Mouse (Mus musculus): ENCODE measurements around the gene Tgoln1. TPM values are rescaled to one million over a fixed set of nuclear protein-coding genes. Genes with fewer than 3 reads are reported as not detected.

Tgoln1 gene
- polyA plus RNA-seq, 1 experiment from 2014 or later = 22.7 TPM

DNA sequence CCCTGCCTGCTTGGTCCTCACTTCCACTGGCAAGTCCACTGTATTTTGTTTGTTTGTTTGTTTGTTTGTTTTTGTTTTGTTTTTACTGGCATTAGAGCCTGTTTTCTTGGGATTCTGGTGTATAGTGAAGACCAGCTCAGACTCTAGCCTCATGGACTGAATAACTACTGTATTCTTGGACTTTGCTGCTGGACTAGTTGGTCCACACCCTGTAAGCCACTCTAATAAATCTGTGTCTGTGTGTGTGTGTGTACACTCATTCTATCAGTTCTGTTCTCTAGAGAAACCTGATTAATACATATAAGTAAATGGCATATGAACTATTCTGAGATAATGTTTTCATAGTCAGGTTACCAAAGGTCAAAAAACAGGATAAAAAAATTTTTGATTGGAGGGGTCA, 26.7 kb downstream of the Tgoln1 start:
- Histone ChIP-seq H3K4me3 (no peak overlapping the region), H3K4me2 (no peak overlapping the region), H3K27ac (no peak overlapping the region), H3K36me3 (0 out of 2 replicates have a peak, but pooled peaks cover 3% of the 10 kb centered on the region), H3K27me3 (no peaks in the 10 kb centered on the region), H3K9me3 (replicated peaks) (no peaks in the 10 kb centered on the region), H3K9ac (no peak overlapping the region), H3K4me1 (replicated peaks) (no peaks in the 10 kb centered on the region)
- no peak for ATAC-seq (replicated peaks; ENCODE audit: insufficient number of reproducible peaks, insufficient read depth, low FRiP score, low read depth)

DNA sequence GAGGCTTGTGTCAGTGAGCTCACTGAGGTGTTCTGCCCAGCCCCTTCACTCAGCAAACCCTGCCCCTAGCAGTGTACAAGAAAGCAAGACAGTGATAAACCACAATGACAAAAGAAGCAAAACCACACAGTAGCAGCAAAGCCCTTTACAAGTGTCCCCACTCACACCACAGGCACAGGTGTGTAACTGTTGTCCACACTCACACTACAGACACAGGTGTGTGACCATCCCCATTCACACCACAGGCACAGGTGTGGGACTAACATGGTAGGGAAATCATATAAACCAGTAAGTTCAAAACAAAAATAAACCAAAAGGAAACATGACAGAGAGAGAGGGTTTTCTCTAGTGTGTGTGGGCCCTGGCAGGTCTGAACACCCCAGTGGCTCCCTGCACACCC, 28.5 kb downstream of the Tgoln1 start:
- Histone ChIP-seq H3K4me2 (no peak overlapping the region), H3K4me3 (no peak overlapping the region), H3K36me3 (0 out of 2 replicates have a peak, but pooled peaks cover 3% of the 10 kb centered on the region), H3K27ac (no peak overlapping the region), H3K9ac (no peak overlapping the region), H3K4me1 (replicated peaks) (no peaks in the 10 kb centered on the region), H3K9me3 (replicated peaks) (no peaks in the 10 kb centered on the region), H3K27me3 (no peaks in the 10 kb centered on the region)
- ATAC-seq (replicated peaks; ENCODE audit: insufficient number of reproducible peaks, insufficient read depth, low FRiP score, low read depth) = no peak

DNA sequence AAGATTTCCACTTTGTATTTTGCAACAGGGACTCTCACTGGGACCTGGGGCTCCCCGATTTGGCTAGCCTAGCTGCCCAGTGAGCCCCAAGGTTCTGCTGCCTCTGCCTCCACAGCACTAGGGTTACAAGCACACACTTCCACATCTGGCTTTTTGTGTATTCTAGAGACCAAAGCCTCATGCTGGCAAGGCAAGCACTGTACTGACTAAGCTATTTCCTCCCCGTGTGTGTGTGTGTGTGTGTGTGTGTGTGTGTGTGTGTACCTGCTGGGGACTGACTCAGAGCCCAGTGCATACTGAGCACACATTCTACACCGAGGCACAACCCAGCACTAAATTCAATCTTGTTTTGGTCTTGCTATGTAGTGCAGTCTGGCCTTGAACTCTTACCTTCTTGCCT, 30.1 kb downstream of the Tgoln1 start:
- H3K4me2 ChIP-seq = no peak overlapping the region
- WGBS = 79% methylated on average over 3 of the region's 3 CpGs

DNA sequence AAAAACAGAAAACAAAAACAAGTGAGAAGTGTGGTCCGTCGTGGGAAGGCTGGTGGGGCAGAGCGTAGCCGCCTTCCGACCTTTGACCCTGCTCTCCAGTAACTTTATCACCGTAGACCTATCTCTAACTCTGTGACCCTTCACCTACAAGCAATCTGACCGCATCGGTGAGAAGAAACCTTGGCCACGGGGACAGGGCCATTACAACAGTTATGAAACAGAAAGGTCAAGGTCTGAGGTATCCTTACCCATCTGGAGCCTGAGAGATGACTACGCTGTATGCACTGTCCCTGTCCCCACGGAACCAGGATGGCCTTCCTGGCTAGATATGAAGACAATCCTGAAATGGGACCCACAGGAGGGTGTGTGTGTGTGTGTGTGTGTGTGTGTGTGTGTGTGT, 32.6 kb downstream of the Tgoln1 start:
- no peaks in the 10 kb centered on the region for H3K9me3 ChIP-seq (replicated peaks)
- ATAC-seq (replicated peaks; ENCODE audit: insufficient number of reproducible peaks, insufficient read depth, low FRiP score, low read depth) = no peak
- H3K9ac ChIP-seq = no peak overlapping the region
- H3K36me3 ChIP-seq = no peaks in the 10 kb centered on the region
- WGBS = 76% methylated on average over 11 of the region's 11 CpGs
- no peaks in the 10 kb centered on the region for H3K4me1 ChIP-seq (replicated peaks)
- H3K4me2 ChIP-seq = no peak overlapping the region
- no peak overlapping the region for H3K27ac ChIP-seq
- no peaks in the 10 kb centered on the region for H3K27me3 ChIP-seq
- no peak overlapping the region for H3K4me3 ChIP-seq

More for the DNA sequence above, 30.1 kb downstream of the Tgoln1 start:
- ATAC-seq (replicated peaks; ENCODE audit: insufficient number of reproducible peaks, insufficient read depth, low FRiP score, low read depth) = no peak
- no peaks in the 10 kb centered on the region for H3K4me1 ChIP-seq (replicated peaks)
- H3K9me3 ChIP-seq (replicated peaks) = no peaks in the 10 kb centered on the region
- no peak overlapping the region for H3K4me3 ChIP-seq
- no peak overlapping the region for H3K27ac ChIP-seq
- H3K9ac ChIP-seq = no peak overlapping the region
- H3K27me3 ChIP-seq = no peaks in the 10 kb centered on the region
- no peaks in the 10 kb centered on the region for H3K36me3 ChIP-seq

DNA sequence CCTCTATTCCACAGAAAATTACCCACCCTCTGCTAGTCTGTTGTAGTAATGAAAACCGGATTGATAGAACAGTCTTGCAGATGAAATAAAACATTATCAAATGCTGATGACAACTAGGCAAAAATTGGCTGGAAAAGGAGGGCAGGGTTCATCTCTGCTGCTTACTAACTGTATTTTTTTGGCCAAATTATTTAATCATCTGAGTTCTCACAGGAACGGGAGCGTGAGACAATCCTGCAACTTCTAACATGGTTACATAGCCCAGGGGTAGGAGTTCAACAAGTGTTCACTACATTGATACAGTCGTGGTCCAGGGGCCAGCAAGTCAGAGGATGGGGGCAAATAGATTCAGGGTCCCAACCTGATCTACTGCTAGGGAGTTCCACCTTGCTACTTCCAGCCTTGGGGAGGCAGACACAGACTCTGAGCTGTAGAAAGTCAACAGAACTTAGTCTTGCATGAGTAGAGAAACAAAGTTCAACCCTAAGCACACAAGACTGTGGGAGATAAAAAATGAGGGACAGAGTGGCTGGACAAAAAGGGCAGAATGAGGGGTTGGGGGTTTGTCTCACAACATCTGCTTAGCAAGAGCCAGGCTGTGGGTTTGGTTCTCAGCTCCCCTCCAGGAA, 33.5 kb downstream of the Tgoln1 start:
- H3K4me3 ChIP-seq = no peak overlapping the region
- H3K9me3 ChIP-seq (replicated peaks) = no peaks in the 10 kb centered on the region
- H3K4me1 ChIP-seq (replicated peaks) = no peaks in the 10 kb centered on the region
- H3K27ac ChIP-seq = no peak overlapping the region
- H3K36me3 ChIP-seq = no peaks in the 10 kb centered on the region
- ATAC-seq (replicated peaks; ENCODE audit: insufficient number of reproducible peaks, insufficient read depth, low FRiP score, low read depth) = no peak
- no peak overlapping the region for H3K4me2 ChIP-seq
- no peaks in the 10 kb centered on the region for H3K27me3 ChIP-seq
- H3K9ac ChIP-seq = no peak overlapping the region
- 78% methylated on average over 4 of the region's 4 CpGs for WGBS

DNA sequence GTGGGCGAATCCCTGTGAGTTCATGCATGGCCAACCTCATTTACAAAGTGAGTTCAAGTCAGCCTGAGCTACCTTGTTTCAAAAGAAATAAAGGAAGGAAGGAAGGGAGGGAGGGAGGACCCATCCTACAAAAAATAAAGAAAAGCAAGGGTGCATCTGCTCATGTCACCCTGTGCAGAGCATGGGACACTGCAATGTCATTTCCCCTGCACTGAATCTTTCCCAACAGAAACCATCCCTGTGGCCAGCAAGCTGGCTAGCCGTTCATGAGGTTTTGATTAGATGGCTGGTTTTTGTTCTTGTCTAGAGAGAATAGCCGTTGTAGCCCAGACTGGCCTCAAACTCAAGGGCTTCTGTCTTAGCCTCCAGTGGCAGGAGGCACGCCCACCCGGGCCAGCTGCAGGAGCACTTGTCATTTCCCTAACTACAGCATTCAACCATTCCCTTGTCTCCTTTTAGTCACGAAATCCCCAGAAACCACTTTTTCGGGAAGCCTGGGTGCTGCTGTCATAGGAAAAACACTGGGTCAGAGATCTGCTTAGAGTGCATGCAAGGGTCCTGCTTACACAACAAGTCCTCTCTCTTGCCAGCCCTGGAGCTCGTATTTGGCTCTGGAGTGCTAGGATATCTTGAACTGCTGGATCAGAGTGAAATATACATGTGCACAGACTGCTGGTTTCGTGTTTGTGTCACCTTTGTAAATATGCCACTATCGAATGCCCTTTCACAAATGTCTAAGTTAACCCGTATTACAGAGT, 35.0 kb downstream of the Tgoln1 start:
- ATAC-seq (replicated peaks; ENCODE audit: insufficient number of reproducible peaks, insufficient read depth, low FRiP score, low read depth) = no peak

DNA sequence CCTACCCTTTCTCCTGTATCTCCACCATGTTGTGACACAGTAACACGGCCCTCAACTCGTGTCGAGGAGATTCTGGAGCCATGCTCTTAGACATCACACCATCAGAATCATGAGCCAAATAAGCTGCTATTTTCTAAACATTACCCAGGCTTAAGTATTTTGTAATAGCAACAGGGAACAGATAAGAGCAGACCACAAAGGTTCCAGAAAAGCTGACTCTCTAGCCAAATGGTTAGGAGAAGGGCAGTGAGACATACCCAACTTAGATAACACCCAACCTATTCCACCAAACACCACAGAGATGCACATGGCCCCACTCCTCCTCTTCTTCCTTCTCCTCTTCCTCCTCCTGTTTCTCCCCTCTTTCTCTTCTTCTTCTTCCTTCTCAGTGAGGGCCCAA, 40.8 kb downstream of the Tgoln1 start:
- Histone ChIP-seq H3K4me1 (replicated peaks) (no peaks in the 10 kb centered on the region), H3K36me3 (0 out of 2 replicates have a peak, but pooled peaks cover 3% of the 10 kb centered on the region), H3K4me2 (no peak overlapping the region), H3K27ac (no peak overlapping the region), H3K27me3 (no peaks in the 10 kb centered on the region), H3K9ac (no peak overlapping the region), H3K4me3 (no peak overlapping the region), H3K9me3 (replicated peaks) (no peaks in the 10 kb centered on the region)
- WGBS = 91% methylated on average over 3 of the region's 3 CpGs
- ATAC-seq (replicated peaks; ENCODE audit: insufficient number of reproducible peaks, insufficient read depth, low FRiP score, low read depth) = no peak

More for the DNA sequence above, 35.0 kb downstream of the Tgoln1 start:
- Histone ChIP-seq H3K4me1 (replicated peaks) (no peaks in the 10 kb centered on the region), H3K4me2 (no peak overlapping the region), H3K4me3 (no peak overlapping the region), H3K36me3 (0 out of 2 replicates have a peak, but pooled peaks cover 3% of the 10 kb centered on the region), H3K9ac (no peak overlapping the region), H3K27me3 (no peaks in the 10 kb centered on the region), H3K27ac (no peak overlapping the region), H3K9me3 (replicated peaks) (no peaks in the 10 kb centered on the region)
- 77% methylated on average over 11 of the region's 11 CpGs for WGBS

DNA sequence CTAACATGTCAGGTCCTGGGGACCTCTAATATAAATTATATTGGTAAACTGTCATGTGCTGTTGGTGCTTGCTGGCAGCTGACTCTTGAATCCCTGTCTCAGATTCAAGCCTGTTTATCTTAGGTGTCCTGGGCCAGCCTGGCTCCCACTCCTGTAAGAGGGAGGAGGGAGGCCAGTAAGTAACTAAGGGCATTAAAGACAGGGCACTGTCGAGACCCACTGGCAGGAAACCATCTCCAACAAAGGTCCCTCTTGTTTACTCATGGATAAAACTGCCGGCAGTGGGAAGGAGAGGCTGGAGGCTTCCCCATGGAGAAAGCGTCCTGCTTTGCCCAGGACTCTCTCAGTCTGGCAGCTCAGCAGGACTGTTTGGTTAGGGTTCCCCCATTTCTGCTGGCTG, 45.0 kb downstream of the Tgoln1 start:
- 48% methylated on average over 3 of the region's 3 CpGs for WGBS
- Histone ChIP-seq H3K9me3 (replicated peaks) (no peaks in the 10 kb centered on the region), H3K4me1 (replicated peaks) (no peaks in the 10 kb centered on the region), H3K27me3 (no peaks in the 10 kb centered on the region), H3K27ac (no peak overlapping the region), H3K4me2 (no peak overlapping the region), H3K9ac (no peak overlapping the region), H3K36me3 (peaks cover 7% of the 10 kb centered on the region; the same call in 1 of the 2 replicates), H3K4me3 (no peak overlapping the region)
- ATAC-seq (replicated peaks; ENCODE audit: insufficient number of reproducible peaks, insufficient read depth, low FRiP score, low read depth) = no peak

DNA sequence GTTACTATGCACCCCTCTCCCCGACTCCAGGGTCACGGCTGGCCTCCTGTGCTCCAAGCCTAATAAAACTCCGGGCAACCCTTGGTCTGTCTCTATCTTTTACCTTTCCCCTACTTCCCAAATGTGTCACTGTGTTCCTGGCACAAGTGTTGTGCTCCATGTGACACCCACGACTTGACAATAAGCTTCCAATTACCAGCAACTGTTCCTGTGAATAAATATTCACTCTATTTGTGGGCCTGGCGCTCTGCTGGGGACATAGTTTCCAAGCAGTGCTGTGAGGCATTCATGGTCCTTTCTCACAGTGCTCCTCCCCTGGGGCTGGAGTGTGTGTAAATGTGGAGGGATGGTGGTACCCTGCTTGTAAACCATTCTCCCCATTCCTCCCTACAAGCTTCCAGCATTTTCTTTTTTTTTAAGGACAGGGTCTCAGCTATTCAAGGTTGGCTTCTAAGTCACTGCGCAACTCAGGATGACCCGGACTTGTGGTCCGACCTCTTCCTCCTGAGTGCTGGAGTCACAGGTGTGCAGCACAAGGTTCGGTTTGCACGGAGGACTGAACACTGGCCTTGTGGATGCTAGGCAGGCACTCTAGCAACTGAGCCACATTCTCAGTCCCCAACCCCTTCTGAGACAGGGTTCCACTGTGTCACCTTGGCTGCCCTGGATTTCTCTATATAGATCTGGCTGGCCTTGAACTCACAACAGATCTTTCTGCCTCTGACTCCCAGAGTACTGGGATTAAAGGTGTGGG, 46.0 kb downstream of the Tgoln1 start:
- no peak overlapping the region for H3K4me2 ChIP-seq
- peaks cover 2% of the 10 kb centered on the region for H3K4me1 ChIP-seq (replicated peaks)
- H3K27me3 ChIP-seq = no peaks in the 10 kb centered on the region
- WGBS = 83% methylated on average over 10 of the region's 10 CpGs
- H3K9me3 ChIP-seq (replicated peaks) = no peaks in the 10 kb centered on the region
- H3K4me3 ChIP-seq = no peak overlapping the region
- no peak overlapping the region for H3K27ac ChIP-seq
- no peak for ATAC-seq (replicated peaks; ENCODE audit: insufficient number of reproducible peaks, insufficient read depth, low FRiP score, low read depth)
- H3K36me3 ChIP-seq = peaks cover 7% of the 10 kb centered on the region; the same call in 1 of the 2 replicates
- no peak overlapping the region for H3K9ac ChIP-seq

DNA sequence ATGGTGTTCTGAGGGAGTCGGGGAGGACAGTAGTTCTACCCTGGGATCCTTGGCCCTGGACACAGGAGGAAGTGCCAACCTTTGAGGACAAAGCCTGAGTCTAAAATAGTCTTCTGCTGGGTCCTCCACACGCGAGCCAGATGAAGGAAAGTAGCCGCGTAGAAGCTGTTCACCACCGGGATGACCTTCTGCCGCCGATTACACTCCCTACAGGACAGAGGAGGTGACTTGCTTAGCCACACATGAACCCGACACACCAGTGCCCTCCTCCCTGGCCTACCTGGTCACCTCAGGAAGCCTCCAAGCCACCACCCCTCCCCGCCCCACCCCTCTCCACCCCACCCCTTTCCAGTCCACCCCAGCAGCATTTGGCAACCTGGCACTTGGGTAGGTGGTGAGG, 48.1 kb downstream of the Tgoln1 start:
- 87% methylated on average over 10 of the region's 10 CpGs for WGBS
- Histone ChIP-seq H3K27me3 (no peaks in the 10 kb centered on the region), H3K36me3 (peaks cover 7% of the 10 kb centered on the region; the same call in 1 of the 2 replicates), H3K4me1 (replicated peaks) (peaks cover 4% of the 10 kb centered on the region), H3K9ac (no peak overlapping the region), H3K27ac (no peak overlapping the region), H3K4me3 (no peak overlapping the region), H3K9me3 (replicated peaks) (no peaks in the 10 kb centered on the region), H3K4me2 (no peak overlapping the region)
- no peak for ATAC-seq (replicated peaks; ENCODE audit: insufficient number of reproducible peaks, insufficient read depth, low FRiP score, low read depth)

DNA sequence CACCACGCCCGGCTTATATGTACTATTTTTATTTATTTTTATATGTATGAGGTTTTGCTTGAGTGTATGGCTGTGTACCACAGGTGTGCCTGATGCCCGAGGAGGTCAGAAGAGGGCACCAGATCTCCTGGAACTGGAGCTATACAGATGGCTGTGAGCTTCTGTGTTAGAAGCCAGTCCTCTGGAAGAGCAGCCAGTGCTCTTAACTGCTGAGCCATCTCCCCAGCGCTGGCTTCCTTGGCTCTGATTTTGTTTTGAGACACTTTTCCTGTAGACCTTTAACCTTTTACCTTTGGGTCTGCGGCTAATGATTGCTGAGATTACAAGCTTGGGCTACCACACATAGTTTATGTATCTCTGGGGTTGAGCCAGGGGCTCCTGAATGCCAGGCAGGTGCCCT, 49.3 kb downstream of the Tgoln1 start:
- Histone ChIP-seq H3K36me3 (peaks cover 7% of the 10 kb centered on the region; the same call in 1 of the 2 replicates), H3K4me2 (no peak overlapping the region), H3K9me3 (replicated peaks) (no peaks in the 10 kb centered on the region), H3K27me3 (no peaks in the 10 kb centered on the region), H3K4me1 (replicated peaks) (peaks cover 9% of the 10 kb centered on the region), H3K27ac (no peak overlapping the region), H3K4me3 (no peak overlapping the region), H3K9ac (no peak overlapping the region)
- WGBS = 87% methylated on average over 5 of the region's 5 CpGs
- ATAC-seq (replicated peaks; ENCODE audit: insufficient number of reproducible peaks, insufficient read depth, low FRiP score, low read depth) = no peak

All from heart, embryonic 15.5 days (tissue).